Comparison of ENCODE assay signal across 29 mouse cellular contexts in genomic region chr5:4615233-4615632, GRCm38 (mm10).
"Had no signal": no experiment of that assay in that cellular context is flagged by ENCODE, and none has a peak within 500 bp of the region (broad histone marks: within the 10 kb centered on the region; RNA-seq: fewer than 3 reads in every experiment).

No protein-coding gene starts in this region.

- H3K4me2 ChIP-seq: embryonic facial prominence, embryonic 12.5 days; embryonic facial prominence, embryonic 13.5 days; embryonic facial prominence, embryonic 15.5 days; forebrain, embryonic 12.5 days; forebrain, embryonic 13.5 days; forebrain, embryonic 15.5 days had no signal

- H3K27me3 ChIP-seq: embryonic facial prominence, embryonic 12.5 days; embryonic facial prominence, embryonic 13.5 days; embryonic facial prominence, embryonic 15.5 days; forebrain, embryonic 12.5 days; forebrain, embryonic 13.5 days; forebrain, embryonic 15.5 days had no signal

- H3K27ac ChIP-seq: embryonic facial prominence, embryonic 10.5 days; embryonic facial prominence, embryonic 12.5 days; embryonic facial prominence, embryonic 13.5 days; embryonic facial prominence, embryonic 15.5 days; forebrain, embryonic 10.5 days; forebrain, embryonic 12.5 days; forebrain, embryonic 13.5 days; forebrain, embryonic 15.5 days; gastrocnemius, adult 2 months; heart, adult 2 months had no signal

- H3K4me3 ChIP-seq: embryonic facial prominence, embryonic 10.5 days; embryonic facial prominence, embryonic 12.5 days; embryonic facial prominence, embryonic 13.5 days; embryonic facial prominence, embryonic 15.5 days; erythroblast, embryonic 14.5 days; forebrain, embryonic 10.5 days; forebrain, embryonic 12.5 days; forebrain, embryonic 13.5 days; forebrain, embryonic 15.5 days; gastrocnemius, adult 2 months; heart, adult 2 months had no signal

- H3K9me3 ChIP-seq: embryonic facial prominence, embryonic 10.5 days; embryonic facial prominence, embryonic 12.5 days; embryonic facial prominence, embryonic 13.5 days; embryonic facial prominence, embryonic 15.5 days; forebrain, embryonic 10.5 days; forebrain, embryonic 12.5 days; forebrain, embryonic 13.5 days; forebrain, embryonic 15.5 days had no signal

- H3K36me3 ChIP-seq: embryonic facial prominence, embryonic 10.5 days; embryonic facial prominence, embryonic 12.5 days; embryonic facial prominence, embryonic 13.5 days; embryonic facial prominence, embryonic 15.5 days; forebrain, embryonic 10.5 days; forebrain, embryonic 12.5 days; forebrain, embryonic 15.5 days had no signal

- H3K9ac ChIP-seq: embryonic facial prominence, embryonic 12.5 days; embryonic facial prominence, embryonic 13.5 days; embryonic facial prominence, embryonic 15.5 days; forebrain, embryonic 12.5 days; forebrain, embryonic 13.5 days; forebrain, embryonic 15.5 days; forebrain, postnatal 0 days had no signal

- H3K4me1 ChIP-seq: embryonic facial prominence, embryonic 10.5 days; embryonic facial prominence, embryonic 12.5 days; embryonic facial prominence, embryonic 13.5 days; embryonic facial prominence, embryonic 15.5 days; forebrain, embryonic 10.5 days; forebrain, embryonic 12.5 days; forebrain, embryonic 13.5 days; forebrain, embryonic 15.5 days had no signal

- ATAC-seq: forebrain, embryonic 13.5 days; forebrain, embryonic 14.5 days; forebrain, embryonic 15.5 days; forebrain, embryonic 16.5 days; forebrain, postnatal 0 days had no signal

- DNase-seq: cerebellum, adult 2 months; cerebellum, adult 8-10 months; cerebellum, adult 9-10 months; cerebellum, adult 9-11 months; cerebellum, postnatal 10 days; cerebellum, postnatal 14 days; cerebellum, postnatal 25 days; cerebellum, postnatal 36 days; embryo, embryonic 11 days; forebrain, postnatal 0 days; gastrocnemius, adult 2 months; gastrocnemius, postnatal 10 days; gastrocnemius, postnatal 14 days; gastrocnemius, postnatal 25 days; gastrocnemius, postnatal 36 days; heart, adult 11 months; heart, adult 18-20 months; heart, adult 2 months had no signal
